Mouse (Mus musculus) CH12.LX (cell line): ENCODE results near the gene Rnf182.

Source experiments
- CTCF ChIP-seq, 2 experiments: IDR thresholded peaks in 1 of 2; conservative IDR thresholded peaks in 1 of 2; 2 replicates each; pipeline ENCODE4 v1.5.1; 2011 to 2012; ENCODE audit warnings: low read depth in 2 of 2, low read length in 2 of 2, improper control_type of control experiment in 1 of 2, inconsistent platforms in 1 of 2, mild to moderate bottlenecking in 1 of 2, moderate library complexity in 1 of 2
- POLR2AphosphoS2 ChIP-seq: IDR thresholded peaks from 2 replicates; pipeline ENCODE4 v1.6.1; 2011; ENCODE audit warnings: low read depth, low read length, improper control_type of control experiment

DNA sequence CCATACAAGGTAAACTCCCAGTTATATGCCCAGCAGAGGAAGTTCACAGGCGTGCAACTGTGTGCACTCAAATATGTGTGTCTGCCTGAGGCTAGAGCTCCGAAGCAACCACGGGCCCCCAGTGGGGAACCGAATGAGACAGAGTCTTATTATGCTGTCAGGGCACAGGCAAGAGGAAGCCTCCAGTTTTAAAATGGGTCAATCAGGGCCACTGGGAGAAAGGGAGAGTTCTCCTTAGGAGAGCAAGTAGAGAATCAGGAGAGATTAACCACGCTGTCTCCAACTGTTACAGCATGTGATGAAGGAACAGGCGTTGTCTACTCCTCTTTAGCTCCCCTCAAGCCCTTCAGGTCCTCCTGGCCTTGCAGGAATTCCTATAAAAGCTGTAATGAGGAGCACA, 33.0 kb downstream of the Rnf182 start:
- TF ChIP-seq CTCF (conservative IDR thresholded peaks at IDR 0.05 in 1 of 2, IDR thresholded peaks at IDR 0.05 in 1 of 2; ENCODE audit: low read depth in 2 of 2, low read length in 2 of 2) (no peak), POLR2AphosphoS2 (no peak)
